Mouse (Mus musculus): ENCODE measurements around the gene Pwp2.

Gene Pwp2

GRCm38 (mm10) chr10:78169281-78170042 lies 15.5 kb downstream of the Pwp2 start, which contains the start of gene D10Jhu81e:
Gene D10Jhu81e, minus strand, starts transcription at chr10:78169782.
- DNase-seq: peak; percentile 100

GRCm38 (mm10) chr10:78168792-78169191 lies 16.2 kb downstream of the Pwp2 start:
- DNase-seq: peak; percentile 31

GRCm38 (mm10) chr10:78167775-78168174 lies 17.2 kb downstream of the Pwp2 start:
- DNase-seq: no peak

GRCm38 (mm10) chr10:78167333-78167732 lies 17.6 kb downstream of the Pwp2 start:
- DNase-seq: peak; percentile 38

- peak; percentile 45 for DNase-seq
Measured at GRCm38 (mm10) chr10:78165256-78166005, 19.5 kb downstream of the Pwp2 start.

- peak; percentile 77 for DNase-seq
Measured at GRCm38 (mm10) chr10:78164786-78165185, 20.2 kb downstream of the Pwp2 start.

- peak; percentile 68 for DNase-seq
Measured at GRCm38 (mm10) chr10:78163923-78164322, 21.0 kb downstream of the Pwp2 start.

GRCm38 (mm10) chr10:78163241-78163640 lies 21.7 kb downstream of the Pwp2 start:
- DNase-seq: no peak

- DNase-seq: no peak
Measured at GRCm38 (mm10) chr10:78162646-78163045, 22.3 kb downstream of the Pwp2 start.

- no peak for DNase-seq
Measured at GRCm38 (mm10) chr10:78161096-78161495, 23.9 kb downstream of the Pwp2 start.

- DNase-seq: no peak
Measured at GRCm38 (mm10) chr10:78160369-78161095, 24.4 kb downstream of the Pwp2 start.

GRCm38 (mm10) chr10:78159906-78160305 lies 25.0 kb downstream of the Pwp2 start:
- DNase-seq: peak; percentile 79

GRCm38 (mm10) chr10:78159252-78159878 lies 25.6 kb downstream of the Pwp2 start:
- DNase-seq: peak; percentile 60

- DNase-seq: no peak
Measured at GRCm38 (mm10) chr10:78158041-78158440, 26.9 kb downstream of the Pwp2 start.

GRCm38 (mm10) chr10:78156926-78157325 lies 28.0 kb downstream of the Pwp2 start:
- no peak for DNase-seq

- DNase-seq: no peak
Measured at GRCm38 (mm10) chr10:78148834-78149766, 35.8 kb downstream of the Pwp2 start.

GRCm38 (mm10) chr10:78147908-78148441 lies 37.0 kb downstream of the Pwp2 start:
- DNase-seq: no peak

GRCm38 (mm10) chr10:78143727-78144505 lies 41.0 kb downstream of the Pwp2 start:
- no peak for DNase-seq

- no peak for DNase-seq
Measured at GRCm38 (mm10) chr10:78140843-78141242, 44.1 kb downstream of the Pwp2 start.

- no peak for DNase-seq
Measured at GRCm38 (mm10) chr10:78140251-78140600, 44.7 kb downstream of the Pwp2 start.
